Mouse (Mus musculus): ENCODE results near the gene Gm20388. TPM values are rescaled to one million over a fixed set of nuclear protein-coding genes. Genes with fewer than 3 reads are reported as not detected.
A peak's percentile ranks its signal among the peaks of the same experiment; 100 is the strongest.

Gm20388 gene
- polyA plus RNA-seq, 1 experiment from 2014 or later, result not detected

- peak within 1 kb of the TSS; percentile 79 for H3K4me3 ChIP-seq
- under 1% methylated on average over 67 of the region's 67 CpGs for WGBS (ENCODE audit: insufficient replicate concordance)
- H3K27ac ChIP-seq, result peak within 1 kb of the TSS; percentile 81
- no peaks in the 10 kb centered on the region for H3K9me3 ChIP-seq (replicated peaks)
- ATAC-seq, result peak; percentile 97
- H3K4me2 ChIP-seq, result peak within 1 kb of the TSS; percentile 97
- peaks cover 35% of the 10 kb centered on the region for H3K36me3 ChIP-seq
- H3K9ac ChIP-seq, result peak within 1 kb of the TSS; percentile 89
- no peaks in the 10 kb centered on the region for H3K27me3 ChIP-seq (replicated peaks)
- peaks cover 45% of the 10 kb centered on the region for H3K4me1 ChIP-seq
Observed at GRCm38 (mm10) chr8:120588908-120589771, 678.5 kb downstream of the Gm20388 start, which contains the start of gene Gins2. Gene Gins2, minus strand, starts transcription at chr8:120589304.

- Histone ChIP-seq H3K27ac (peak overlapping the region; percentile 62), H3K4me1 (peaks cover 45% of the 10 kb centered on the region)
- 41% methylated on average over 2 of the region's 2 CpGs for WGBS (ENCODE audit: insufficient replicate concordance)
Observed at GRCm38 (mm10) chr8:120589921-120590320, 679.3 kb downstream of the Gm20388 start.

GRCm38 (mm10) chr8:120591587-120592292 is 681.1 kb downstream of the Gm20388 start:
- peaks cover 4% of the 10 kb centered on the region for H3K9me3 ChIP-seq (replicated peaks)
- peaks cover 10% of the 10 kb centered on the region for H3K36me3 ChIP-seq
- 0 out of 2 replicates have a peak overlapping the region, but pooled peaks have one; percentile 12 for H3K4me2 ChIP-seq
- H3K4me1 ChIP-seq, result peaks cover 42% of the 10 kb centered on the region
- no peak overlapping the region for H3K4me3 ChIP-seq
- no peak overlapping the region for H3K9ac ChIP-seq
- no peak overlapping the region; the same call in 1 of the 2 replicates for H3K27ac ChIP-seq
- H3K27me3 ChIP-seq (replicated peaks), result no peaks in the 10 kb centered on the region
- ATAC-seq, result no peak
- WGBS (ENCODE audit: insufficient replicate concordance), result 66% methylated on average over 10 of the region's 10 CpGs

More at GRCm38 (mm10) chr8:120589921-120590320, 679.3 kb downstream of the Gm20388 start:
- Histone ChIP-seq H3K4me2 (peak overlapping the region; percentile 97), H3K36me3 (peaks cover 27% of the 10 kb centered on the region), H3K27me3 (replicated peaks) (no peaks in the 10 kb centered on the region), H3K4me3 (peak overlapping the region; percentile 79), H3K9ac (peak overlapping the region; percentile 71), H3K9me3 (replicated peaks) (peaks cover 4% of the 10 kb centered on the region)
- ATAC-seq, result no peak

GRCm38 (mm10) chr8:120594571-120594970 is 683.9 kb downstream of the Gm20388 start:
- no peak for ATAC-seq

GRCm38 (mm10) chr8:120595963-120596362 is 685.3 kb downstream of the Gm20388 start:
- H3K27ac ChIP-seq, result no peak overlapping the region
- H3K4me1 ChIP-seq, result peaks cover 26% of the 10 kb centered on the region
- WGBS (ENCODE audit: insufficient replicate concordance), result 10% methylated on average over 5 of the region's 5 CpGs
- no peak overlapping the region for H3K9ac ChIP-seq
- no peak overlapping the region for H3K4me2 ChIP-seq
- peak; percentile 51; the same call in 1 of the 2 replicates for ATAC-seq
- no peaks in the 10 kb centered on the region for H3K36me3 ChIP-seq
- peaks cover 6% of the 10 kb centered on the region for H3K9me3 ChIP-seq (replicated peaks)
- H3K4me3 ChIP-seq, result no peak overlapping the region
- H3K27me3 ChIP-seq (replicated peaks), result peaks cover 10% of the 10 kb centered on the region

More at GRCm38 (mm10) chr8:120594571-120594970, 683.9 kb downstream of the Gm20388 start:
- Histone ChIP-seq H3K4me1 (peaks cover 34% of the 10 kb centered on the region), H3K4me2 (no peak overlapping the region), H3K36me3 (no peaks in the 10 kb centered on the region), H3K9me3 (replicated peaks) (peaks cover 4% of the 10 kb centered on the region), H3K4me3 (no peak overlapping the region), H3K27me3 (replicated peaks) (peaks cover 10% of the 10 kb centered on the region), H3K9ac (no peak overlapping the region), H3K27ac (no peak overlapping the region)
- 82% methylated on average over 5 of the region's 5 CpGs for WGBS (ENCODE audit: insufficient replicate concordance)

GRCm38 (mm10) chr8:120598579-120598978 is 687.9 kb downstream of the Gm20388 start:
- no peaks in the 10 kb centered on the region for H3K36me3 ChIP-seq
- H3K27ac ChIP-seq, result no peak overlapping the region
- WGBS (ENCODE audit: insufficient replicate concordance), result 54% methylated on average over 24 of the region's 24 CpGs
- H3K4me2 ChIP-seq, result peak overlapping the region; percentile 40
- peaks cover 16% of the 10 kb centered on the region for H3K27me3 ChIP-seq (replicated peaks)
- H3K4me1 ChIP-seq, result peaks cover 14% of the 10 kb centered on the region
- no peak for ATAC-seq
- H3K9ac ChIP-seq, result no peak overlapping the region
- H3K9me3 ChIP-seq (replicated peaks), result peaks cover 7% of the 10 kb centered on the region
- no peak overlapping the region for H3K4me3 ChIP-seq

GRCm38 (mm10) chr8:120599504-120599903 is 688.9 kb downstream of the Gm20388 start:
- Histone ChIP-seq H3K4me1 (peaks cover 14% of the 10 kb centered on the region), H3K27me3 (replicated peaks) (peaks cover 16% of the 10 kb centered on the region), H3K27ac (no peak overlapping the region), H3K4me2 (no peak overlapping the region), H3K9ac (no peak overlapping the region), H3K4me3 (no peak overlapping the region), H3K36me3 (no peaks in the 10 kb centered on the region), H3K9me3 (replicated peaks) (peaks cover 5% of the 10 kb centered on the region)
- 33% methylated on average over 7 of the region's 7 CpGs for WGBS (ENCODE audit: insufficient replicate concordance)
- ATAC-seq, result no peak

- Histone ChIP-seq H3K9ac (no peak overlapping the region), H3K4me1 (peaks cover 17% of the 10 kb centered on the region), H3K27ac (no peak overlapping the region), H3K4me2 (no peak overlapping the region), H3K4me3 (no peak overlapping the region), H3K36me3 (no peaks in the 10 kb centered on the region), H3K9me3 (replicated peaks) (peaks cover 3% of the 10 kb centered on the region; the same call in 1 of the 2 replicates), H3K27me3 (replicated peaks) (peaks cover 15% of the 10 kb centered on the region)
- 59% methylated on average over 6 of the region's 6 CpGs for WGBS (ENCODE audit: insufficient replicate concordance)
- ATAC-seq, result no peak
Observed at GRCm38 (mm10) chr8:120602672-120603071, 692.0 kb downstream of the Gm20388 start.

GRCm38 (mm10) chr8:120607460-120607859 is 696.8 kb downstream of the Gm20388 start:
- no peaks in the 10 kb centered on the region for H3K9me3 ChIP-seq (replicated peaks)
- no peak overlapping the region for H3K9ac ChIP-seq
- H3K4me1 ChIP-seq, result peaks cover 8% of the 10 kb centered on the region
- 0 out of 2 replicates have a peak, but pooled peaks have one; percentile 23 for ATAC-seq
- H3K27ac ChIP-seq, result no peak overlapping the region
- WGBS (ENCODE audit: insufficient replicate concordance), result 77% methylated on average over 9 of the region's 9 CpGs
- peaks cover 22% of the 10 kb centered on the region; the same call in 1 of the 2 replicates for H3K27me3 ChIP-seq (replicated peaks)
- H3K4me2 ChIP-seq, result peak overlapping the region; percentile 49
- no peaks in the 10 kb centered on the region for H3K36me3 ChIP-seq
- H3K4me3 ChIP-seq, result 0 out of 2 replicates have a peak overlapping the region, but pooled peaks have one; percentile 6

GRCm38 (mm10) chr8:120607885-120608284 is 697.2 kb downstream of the Gm20388 start:
- no peaks in the 10 kb centered on the region for H3K9me3 ChIP-seq (replicated peaks)
- H3K27me3 ChIP-seq (replicated peaks), result peaks cover 21% of the 10 kb centered on the region; the same call in 1 of the 2 replicates
- 0 out of 2 replicates have a peak overlapping the region, but pooled peaks have one; percentile 6 for H3K4me3 ChIP-seq
- H3K27ac ChIP-seq, result no peak overlapping the region
- 0 out of 2 replicates have a peak, but pooled peaks have one; percentile 38 for ATAC-seq
- H3K36me3 ChIP-seq, result no peaks in the 10 kb centered on the region
- peak overlapping the region; percentile 49 for H3K4me2 ChIP-seq
- peaks cover 8% of the 10 kb centered on the region for H3K4me1 ChIP-seq
- no peak overlapping the region for H3K9ac ChIP-seq
- WGBS (ENCODE audit: insufficient replicate concordance), result 6% methylated on average over 7 of the region's 7 CpGs

- Histone ChIP-seq H3K4me2 (no peak overlapping the region), H3K4me1 (peaks cover 8% of the 10 kb centered on the region)
Observed at GRCm38 (mm10) chr8:120610824-120611223, 700.2 kb downstream of the Gm20388 start.

More at GRCm38 (mm10) chr8:120610824-120611223, 700.2 kb downstream of the Gm20388 start:
- Histone ChIP-seq H3K4me3 (no peak overlapping the region), H3K36me3 (no peaks in the 10 kb centered on the region), H3K9me3 (replicated peaks) (no peaks in the 10 kb centered on the region), H3K27ac (no peak overlapping the region), H3K9ac (no peak overlapping the region), H3K27me3 (replicated peaks) (peaks cover 35% of the 10 kb centered on the region)
- WGBS (ENCODE audit: insufficient replicate concordance), result 75% methylated on average over 6 of the region's 6 CpGs
- no peak for ATAC-seq

Data from liver, embryonic 12.5 days (tissue).